Mouse (Mus musculus) liver, adult 2 months (tissue): ENCODE data around the gene 4930433I11Rik. TPM values are rescaled to one million over a fixed set of nuclear protein-coding genes. Genes with fewer than 3 reads are reported as not detected.
"Not testable (repeated sequence)": the region's sequence is repeated elsewhere in the genome, so short reads cannot be mapped to it uniquely, and the experiment has no call there.

ENCODE experiments used
- DNase-seq: peaks from one replicate; pipeline ENCODE4 v3.0.0-alpha.2; 2011; ENCODE audit warnings: low read depth, low spot score; ENCODE audit errors: extremely low read depth
- H3K27ac ChIP-seq: fragments of 200-500 bp; replicated peaks from 2 replicates; pipeline ENCODE4 v1.5.1; 2012; ENCODE audit warnings: low read depth, mild to moderate bottlenecking, control low read depth, inconsistent platforms, low read length; ENCODE audit not compliant: insufficient read depth
- H3K27me3 ChIP-seq: fragments of 200-500 bp; 2 replicates; pipeline ENCODE4 v1.6.1; 2012; ENCODE audit warnings: mild to moderate bottlenecking, moderate library complexity, low read length, inconsistent platforms; ENCODE audit not compliant: control insufficient read depth, insufficient read depth
- H3K36me3 ChIP-seq: fragments of 200-500 bp; 2 replicates; pipeline ENCODE4 v1.6.1; 2012; ENCODE audit warnings: low read length, inconsistent platforms; ENCODE audit not compliant: control insufficient read depth, insufficient read depth
- H3K4me1 ChIP-seq: fragments of 200-500 bp; 2 replicates; pipeline ENCODE4 v1.6.1; 2011; ENCODE audit warnings: low read length; ENCODE audit not compliant: control insufficient read depth, insufficient read depth
- H3K4me3 ChIP-seq: fragments of 200-500 bp; 2 replicates; pipeline ENCODE4 v1.5.1; 2011; ENCODE audit warnings: low read depth, mild to moderate bottlenecking, control low read depth, low read length, moderate library complexity; ENCODE audit not compliant: insufficient read depth
- H3K79me2 ChIP-seq: fragments of 200-500 bp; 2 replicates; pipeline ENCODE4 v1.6.1; 2012; ENCODE audit warnings: inconsistent platforms, mild to moderate bottlenecking, low read length, moderate library complexity; ENCODE audit not compliant: control insufficient read depth, insufficient read depth
- H3K9ac ChIP-seq: fragments of 200-500 bp; 2 replicates; pipeline ENCODE4 v1.6.1; 2012; ENCODE audit warnings: low read depth, mild to moderate bottlenecking, control low read depth, inconsistent platforms, low read length
- CTCF ChIP-seq: fragments of 200-500 bp; IDR thresholded peaks from 2 replicates; pipeline ENCODE4 v1.5.1; 2011; ENCODE audit warnings: low read depth, low read length, control low read depth
- POLR2A ChIP-seq: fragments of 200-500 bp; IDR thresholded peaks from 2 replicates; pipeline ENCODE4 v1.6.1; 2011; ENCODE audit warnings: low read length, control low read depth; ENCODE audit not compliant: insufficient read depth; ENCODE audit errors: extremely low read depth
- WGBS: fragments of 180-500 bp; shearing (Covaris S2); methylation state at CpG from one replicate; pipeline ENCODE4 v1.1.7; 2018; 5-methylcytosine and 5-hydroxymethylcytosine counted together
- polyA plus RNA-seq: library from polyadenylated mRNA; depleted of rRNA; stranded (reverse); fragments of >200 nt; gene quantifications from 2 replicates; pipeline ENCODE4 v1.2.3, GENCODE M21; 2012; rRNA removed
- total RNA-seq: library from RNA; depleted of rRNA; stranded (reverse); fragments of >200 nt; gene quantifications from 2 replicates; pipeline ENCODE4 v1.2.3, GENCODE M21; 2014; rRNA removed

Gene 4930433I11Rik
- not detected in 2 replicates for total RNA-seq
- not detected in 2 replicates for polyA plus RNA-seq

DNA sequence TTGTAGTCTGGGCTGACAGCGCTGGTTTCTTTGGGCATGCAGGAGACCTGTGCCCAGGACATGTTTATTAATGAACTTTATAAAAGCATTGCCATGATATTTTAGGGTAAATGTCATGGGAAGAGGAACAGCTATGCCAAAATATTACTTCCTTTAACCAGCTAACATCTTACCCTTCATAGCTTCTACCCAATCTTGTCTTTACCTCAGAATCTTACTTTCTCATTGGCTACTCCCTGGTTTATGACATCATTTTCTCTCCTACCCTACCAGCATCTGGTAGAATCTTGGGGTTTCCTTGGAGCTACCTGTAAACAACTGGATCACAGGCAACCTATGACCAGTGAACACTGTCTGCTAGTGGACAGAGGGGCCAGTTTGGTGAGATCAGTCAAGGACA lies at the start of gene 4930433I11Rik:
4930433I11Rik (plus strand) TSS at position 301 of the 400 bp plus-strand sequence.
- no peak within 1 kb of the TSS for H3K9ac ChIP-seq
- no peaks in the 10 kb centered on the region for H3K4me1 ChIP-seq
- no peak within 1 kb of the TSS for H3K4me3 ChIP-seq
- H3K27me3 ChIP-seq: no peaks in the 10 kb centered on the region
- no peak for DNase-seq
- TF ChIP-seq POLR2A: no peak
- no peak for TF ChIP-seq CTCF
- H3K79me2 ChIP-seq: no peaks in the 10 kb centered on the region
- no peak within 1 kb of the TSS for H3K27ac ChIP-seq
- WGBS: 80% methylated on average over 1 of the region's 1 CpGs
- H3K36me3 ChIP-seq: no peaks in the 10 kb centered on the region

GRCm38 (mm10) chr7:40939371-40939770 lies 48.0 kb upstream of the 4930433I11Rik start:
- Histone ChIP-seq H3K4me1 (no peaks in the 10 kb centered on the region), H3K79me2 (no peaks in the 10 kb centered on the region), H3K27ac (no peak overlapping the region), H3K4me3 (no peak overlapping the region), H3K27me3 (no peaks in the 10 kb centered on the region), H3K9ac (no peak overlapping the region), H3K36me3 (no peaks in the 10 kb centered on the region)
- TF ChIP-seq CTCF (no peak), POLR2A (no peak)
- no peak for DNase-seq
- 93% methylated on average over 1 of the region's 1 CpGs for WGBS

- H3K27me3 ChIP-seq: no peaks in the 10 kb centered on the region
- H3K27ac ChIP-seq: no peak overlapping the region
- H3K9ac ChIP-seq: no peak overlapping the region
- H3K4me1 ChIP-seq: no peaks in the 10 kb centered on the region
- no peak for DNase-seq
- WGBS: 53% methylated on average over 3 of the region's 3 CpGs
- no peak overlapping the region for H3K4me3 ChIP-seq
- TF ChIP-seq CTCF: no peak; the same call in 1 of the 2 replicates
- TF ChIP-seq POLR2A: no peak
- H3K79me2 ChIP-seq: no peaks in the 10 kb centered on the region
- H3K36me3 ChIP-seq: no peaks in the 10 kb centered on the region
Observed at GRCm38 (mm10) chr7:40942233-40942935, 45.0 kb upstream of the 4930433I11Rik start.

DNA sequence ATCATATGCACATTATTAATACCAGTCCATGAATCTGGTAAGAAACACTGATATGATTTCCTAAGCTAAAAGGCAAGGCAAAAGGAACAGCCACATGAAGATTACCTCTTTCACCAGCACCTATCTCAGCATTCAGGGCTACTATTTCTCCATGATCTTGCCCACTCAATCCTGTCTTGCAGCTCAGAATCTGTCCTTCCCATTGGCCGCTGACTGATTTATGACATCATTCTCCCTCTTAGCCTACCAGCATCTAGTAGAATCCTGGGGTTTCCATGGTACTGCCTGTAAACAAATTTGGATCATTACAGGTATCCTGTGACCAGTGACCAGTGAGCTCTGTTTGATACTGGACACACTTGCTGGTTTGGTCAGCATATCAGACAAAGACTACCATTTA lies 45.1 kb downstream of the 4930433I11Rik start, which contains the start of gene Gm4884:
Gm4884 (plus strand) TSS at position 301 of the 400 bp plus-strand sequence.
- H3K4me1 ChIP-seq, H3K9ac ChIP-seq, DNase-seq, H3K4me3 ChIP-seq, H3K27me3 ChIP-seq, H3K79me2 ChIP-seq, H3K27ac ChIP-seq, H3K36me3 ChIP-seq: not testable (repeated sequence)
- WGBS: 89% methylated on average over 1 of the region's 1 CpGs

- not testable (repeated sequence) for H3K79me2 ChIP-seq, H3K27me3 ChIP-seq, H3K27ac ChIP-seq, H3K4me3 ChIP-seq, H3K4me1 ChIP-seq, H3K9ac ChIP-seq, H3K36me3 ChIP-seq, DNase-seq
- WGBS: 50% methylated on average over 3 of the region's 3 CpGs
Observed at GRCm38 (mm10) chr7:41044058-41044457, 56.7 kb downstream of the 4930433I11Rik start.

Other genes with a start within 250 kb of the 4930433I11Rik start
- not detected in 2 replicates for gene Vstm2b, start 89.2 kb upstream of the 4930433I11Rik start, total RNA-seq
- gene Vstm2b, start 89.2 kb upstream of the 4930433I11Rik start, polyA plus RNA-seq: not detected in 2 replicates
- not detected in 2 replicates for gene Gm4884, start 45.2 kb downstream of the 4930433I11Rik start, total RNA-seq
- not detected in 2 replicates for gene Gm4884, start 45.2 kb downstream of the 4930433I11Rik start, polyA plus RNA-seq
- gene Gm5592, start 166.3 kb downstream of the 4930433I11Rik start, total RNA-seq: not detected in 2 replicates
- gene Gm5592, start 166.3 kb downstream of the 4930433I11Rik start, polyA plus RNA-seq: not detected in 2 replicates